Mouse (Mus musculus) limb, embryonic 11.5 days (tissue): ENCODE data around the gene Gp9. TPM values are rescaled to one million over a fixed set of nuclear protein-coding genes. Genes with fewer than 3 reads are reported as not detected.

Source experiments
- ATAC-seq: fragments of 200-750 bp; cut with Nextera tagmentation; 2 replicates; pipeline ENCODE4 v1.8.0; 2017; ENCODE audit warnings: low read depth; ENCODE audit not compliant: insufficient number of reproducible peaks, low FRiP score, low TSS enrichment
- DNase-seq: peaks from one replicate; pipeline ENCODE4 v3.0.0-alpha.2; 2015; ENCODE audit warnings: low spot score
- H3K27ac ChIP-seq: fragments of 300-500 bp; sonication (generic); replicated peaks from 2 replicates; pipeline ENCODE4 v1.5.1; 2014; ENCODE audit warnings: low read depth, mild to moderate bottlenecking, low read length
- H3K27me3 ChIP-seq: fragments of 300-500 bp; sonication (generic); 2 replicates; pipeline ENCODE4 v1.6.1; 2014; ENCODE audit warnings: mild to moderate bottlenecking, low read length, mixed read lengths; ENCODE audit not compliant: control insufficient read depth, insufficient read depth
- H3K36me3 ChIP-seq: fragments of 300-500 bp; sonication (generic); 2 replicates; pipeline ENCODE4 v1.6.1; 2014; ENCODE audit warnings: mild to moderate bottlenecking, low read length, moderate library complexity, mixed read lengths; ENCODE audit not compliant: control insufficient read depth, insufficient read depth
- H3K4me1 ChIP-seq: fragments of 300-500 bp; sonication (generic); 2 replicates; pipeline ENCODE4 v1.6.1; 2014; ENCODE audit warnings: low read length, mixed read lengths; ENCODE audit not compliant: control insufficient read depth, insufficient read depth
- H3K4me2 ChIP-seq: fragments of 300-500 bp; sonication (generic); 2 replicates; pipeline ENCODE4 v1.6.1; 2014; ENCODE audit warnings: low read depth, mild to moderate bottlenecking, moderate library complexity; ENCODE audit not compliant: severe bottlenecking
- H3K4me3 ChIP-seq: fragments of 300-500 bp; sonication (generic); 2 replicates; pipeline ENCODE4 v1.5.1; 2014; ENCODE audit warnings: low read depth, low read length
- H3K9ac ChIP-seq: fragments of 300-500 bp; sonication (generic); 2 replicates; pipeline ENCODE4 v1.6.1; 2014; ENCODE audit warnings: mild to moderate bottlenecking, low read length
- H3K9me3 ChIP-seq: fragments of 300-500 bp; sonication (generic); 2 replicates; pipeline ENCODE4 v1.6.1; 2016; ENCODE audit warnings: low read length; ENCODE audit not compliant: control insufficient read depth
- WGBS: fragments of 180-500 bp; shearing (Covaris S2); extraction: QIAGEN DNeasy Blood & Tissue Kit; methylation state at CpG from one replicate; pipeline ENCODE4 v1.1.7; 2014; 5-methylcytosine and 5-hydroxymethylcytosine counted together
- polyA plus RNA-seq: library from polyadenylated mRNA; unstranded; fragments of >200 nt; fragmentation: Nextera tagmentation; extraction: Ambion mirVana; gene quantifications from 2 replicates; pipeline ENCODE4 v1.2.1, GENCODE M21; 2014

Gp9 gene
- polyA plus RNA-seq, 1 experiment from 2014 or later, result 2.0 TPM

GRCm38 (mm10) chr6:87795385-87796150 is 17.7 kb downstream of the Gp9 start:
- ATAC-seq (no peak), DNase-seq (no peak)
- WGBS, result 75% methylated on average over 6 of the region's 6 CpGs
- H3K9ac ChIP-seq, result no peak overlapping the region
- no peak overlapping the region for H3K4me2 ChIP-seq
- H3K4me3 ChIP-seq, result no peak overlapping the region
- H3K9me3 ChIP-seq, result no peaks in the 10 kb centered on the region
- H3K4me1 ChIP-seq, result 0 out of 2 replicates have a peak, but pooled peaks cover 4% of the 10 kb centered on the region
- no peaks in the 10 kb centered on the region for H3K27me3 ChIP-seq
- H3K27ac ChIP-seq, result no peak overlapping the region
- H3K36me3 ChIP-seq, result peaks cover 3% of the 10 kb centered on the region; the same call in 1 of the 2 replicates

- Histone ChIP-seq H3K4me2 (no peak overlapping the region), H3K9me3 (no peaks in the 10 kb centered on the region), H3K4me1 (0 out of 2 replicates have a peak, but pooled peaks cover 4% of the 10 kb centered on the region), H3K27ac (no peak overlapping the region), H3K27me3 (no peaks in the 10 kb centered on the region), H3K36me3 (no peaks in the 10 kb centered on the region; the same call in 1 of the 2 replicates), H3K4me3 (no peak overlapping the region), H3K9ac (no peak overlapping the region)
- no peak for DNase-seq
- ATAC-seq, result no peak
- 90% methylated on average over 6 of the region's 6 CpGs for WGBS
Observed at GRCm38 (mm10) chr6:87796251-87796880, 18.5 kb downstream of the Gp9 start.

- no peak for DNase-seq
- H3K4me1 ChIP-seq, result 0 out of 2 replicates have a peak, but pooled peaks cover 4% of the 10 kb centered on the region
- no peak overlapping the region for H3K4me2 ChIP-seq
- H3K27me3 ChIP-seq, result no peaks in the 10 kb centered on the region
- H3K27ac ChIP-seq, result no peak overlapping the region
- WGBS, result 18% methylated on average over 2 of the region's 2 CpGs
- H3K4me3 ChIP-seq, result no peak overlapping the region
- no peaks in the 10 kb centered on the region for H3K9me3 ChIP-seq
- H3K36me3 ChIP-seq, result no peaks in the 10 kb centered on the region
- no peak overlapping the region for H3K9ac ChIP-seq
- no peak for ATAC-seq
Observed at GRCm38 (mm10) chr6:87797321-87797720, 19.4 kb downstream of the Gp9 start.

GRCm38 (mm10) chr6:87799576-87799975 is 21.7 kb downstream of the Gp9 start:
- WGBS, result 94% methylated on average over 6 of the region's 6 CpGs
- no peak for DNase-seq
- Histone ChIP-seq H3K36me3 (no peaks in the 10 kb centered on the region), H3K4me2 (no peak overlapping the region), H3K27ac (no peak overlapping the region), H3K27me3 (no peaks in the 10 kb centered on the region), H3K4me1 (0 out of 2 replicates have a peak, but pooled peaks cover 4% of the 10 kb centered on the region), H3K9me3 (no peaks in the 10 kb centered on the region), H3K4me3 (no peak overlapping the region), H3K9ac (no peak overlapping the region)
- no peak for ATAC-seq

- 84% methylated on average over 7 of the region's 7 CpGs for whole genome bisulfite sequencing
- H3K36me3 ChIP-seq, result no peaks in the 10 kb centered on the region
- no peak for ATAC-seq
Observed at GRCm38 (mm10) chr6:87802462-87802861, 24.6 kb downstream of the Gp9 start.

GRCm38 (mm10) chr6:87804036-87804435 is 26.2 kb downstream of the Gp9 start:
- DNase-seq (no peak), ATAC-seq (no peak)
- no peaks in the 10 kb centered on the region for H3K27me3 ChIP-seq
- WGBS, result 94% methylated on average over 1 of the region's 1 CpGs
- no peaks in the 10 kb centered on the region for H3K4me1 ChIP-seq
- H3K9me3 ChIP-seq, result no peaks in the 10 kb centered on the region
- no peak overlapping the region for H3K9ac ChIP-seq
- no peak overlapping the region for H3K27ac ChIP-seq
- no peaks in the 10 kb centered on the region; the same call in 1 of the 2 replicates for H3K36me3 ChIP-seq
- no peak overlapping the region for H3K4me3 ChIP-seq
- no peak overlapping the region for H3K4me2 ChIP-seq

More at GRCm38 (mm10) chr6:87802462-87802861, 24.6 kb downstream of the Gp9 start:
- no peak for DNase-seq
- Histone ChIP-seq H3K4me1 (0 out of 2 replicates have a peak, but pooled peaks cover 2% of the 10 kb centered on the region), H3K4me3 (no peak overlapping the region), H3K27ac (no peak overlapping the region), H3K4me2 (no peak overlapping the region), H3K9me3 (no peaks in the 10 kb centered on the region), H3K27me3 (no peaks in the 10 kb centered on the region), H3K9ac (no peak overlapping the region)

GRCm38 (mm10) chr6:87804886-87805285 is 27.0 kb downstream of the Gp9 start:
- H3K9me3 ChIP-seq, result no peaks in the 10 kb centered on the region
- H3K27ac ChIP-seq, result no peak overlapping the region
- no peak overlapping the region for H3K4me2 ChIP-seq
- no peak overlapping the region for H3K4me3 ChIP-seq
- no peak for DNase-seq
- no peaks in the 10 kb centered on the region for H3K4me1 ChIP-seq
- no peak for ATAC-seq
- WGBS, result 77% methylated on average over 7 of the region's 7 CpGs
- H3K9ac ChIP-seq, result no peak overlapping the region
- H3K36me3 ChIP-seq, result no peaks in the 10 kb centered on the region; the same call in 1 of the 2 replicates
- H3K27me3 ChIP-seq, result no peaks in the 10 kb centered on the region

- Histone ChIP-seq H3K36me3 (no peaks in the 10 kb centered on the region; the same call in 1 of the 2 replicates), H3K27ac (no peak overlapping the region), H3K4me1 (no peaks in the 10 kb centered on the region), H3K4me2 (no peak overlapping the region), H3K9ac (no peak overlapping the region), H3K9me3 (no peaks in the 10 kb centered on the region), H3K27me3 (no peaks in the 10 kb centered on the region), H3K4me3 (no peak overlapping the region)
- whole genome bisulfite sequencing, result 89% methylated on average over 7 of the region's 7 CpGs
- no peak for ATAC-seq
- DNase-seq, result no peak
Observed at GRCm38 (mm10) chr6:87805448-87805847, 27.6 kb downstream of the Gp9 start.
